Mouse (Mus musculus) hindbrain, postnatal 0 days (tissue): ENCODE measurements around the gene BC055324. TPM values are rescaled to one million over a fixed set of nuclear protein-coding genes. Genes with fewer than 3 reads are reported as not detected.

Source experiments
- ATAC-seq: fragments of 200-750 bp; cut with Nextera tagmentation; 2 replicates; pipeline ENCODE4 v1.8.0; 2017; ENCODE audit warnings: mild to moderate bottlenecking, moderate TSS enrichment, moderate library complexity
- DNase-seq: peaks from one replicate; pipeline ENCODE4 v3.0.0-alpha.2; 2015; ENCODE audit warnings: low spot score
- H3K27ac ChIP-seq: fragments of 300-500 bp; sonication (generic); 2 replicates; pipeline ENCODE4 v1.5.1; 2014; ENCODE audit warnings: mild to moderate bottlenecking
- H3K27me3 ChIP-seq: fragments of 300-500 bp; sonication (generic); 2 replicates; pipeline ENCODE4 v1.6.1; 2014; ENCODE audit warnings: low read length, mixed read lengths; ENCODE audit not compliant: insufficient read depth
- H3K36me3 ChIP-seq: fragments of 300-500 bp; sonication (generic); 2 replicates; pipeline ENCODE4 v1.6.1; 2014; ENCODE audit warnings: low read length, mixed read lengths; ENCODE audit not compliant: insufficient read depth
- H3K4me1 ChIP-seq: fragments of 300-500 bp; sonication (generic); 2 replicates; pipeline ENCODE4 v1.6.1; 2014; ENCODE audit warnings: antibody characterized with exemption, low read length, mixed read lengths; ENCODE audit not compliant: insufficient read depth
- H3K4me2 ChIP-seq: fragments of 300-500 bp; sonication (generic); 2 replicates; pipeline ENCODE4 v1.6.1; 2014; ENCODE audit warnings: low read depth, mild to moderate bottlenecking, low read length, moderate library complexity, mixed read lengths
- H3K4me3 ChIP-seq: fragments of 300-500 bp; sonication (generic); 2 replicates; pipeline ENCODE4 v1.5.1; 2014; ENCODE audit warnings: low read length
- H3K9ac ChIP-seq: fragments of 300-500 bp; sonication (generic); replicated peaks from 2 replicates; pipeline ENCODE4 v1.6.1; 2014; ENCODE audit warnings: mild to moderate bottlenecking, low read length, moderate library complexity, mixed read lengths
- H3K9me3 ChIP-seq: fragments of 300-500 bp; sonication (generic); 2 replicates; pipeline ENCODE4 v1.6.1; 2016; ENCODE audit warnings: low read length, mixed read lengths
- CTCF ChIP-seq: IDR thresholded peaks from 2 replicates; pipeline ENCODE4 v1.5.1; 2016; ENCODE audit warnings: antibody characterized with exemption, control low read depth, low read depth
- WGBS: fragments of 180-500 bp; shearing (Covaris S2); extraction: QIAGEN DNeasy Blood & Tissue Kit; methylation state at CpG from one replicate; pipeline ENCODE4 v1.1.7; 2014; 5-methylcytosine and 5-hydroxymethylcytosine counted together
- polyA plus RNA-seq: library from polyadenylated mRNA; unstranded; fragments of >200 nt; fragmentation: Nextera tagmentation; extraction: Ambion mirVana; gene quantifications from 2 replicates; pipeline ENCODE4 v1.2.1, GENCODE M21; 2015
- total RNA-seq: library from RNA; depleted of rRNA; stranded (reverse); fragments of >200 nt; gene quantifications from 2 replicates; pipeline ENCODE4 v1.2.3, GENCODE M21; 2014

The BC055324 gene
- total and polyA plus RNA-seq, 2 experiments from 2014 or later: 2.2 to 6.5 TPM

- Histone ChIP-seq H3K27me3 (no peaks in the 10 kb centered on the region), H3K9ac (no peak overlapping the region), H3K4me1 (no peaks in the 10 kb centered on the region), H3K4me2 (no peak overlapping the region), H3K27ac (no peak overlapping the region), H3K9me3 (no peaks in the 10 kb centered on the region), H3K36me3 (peaks cover 53% of the 10 kb centered on the region), H3K4me3 (no peak overlapping the region)
- WGBS: 83% methylated on average over 2 of the region's 2 CpGs
- DNase-seq: no peak
- no peak for ATAC-seq
- no peak for TF ChIP-seq CTCF
These were observed 41.2 kb downstream of the BC055324 start for GRCm38 (mm10) chr1:163953396-163953795.

GRCm38 (mm10) chr1:163942056-163942455, 52.5 kb downstream of the BC055324 start:
- no peaks in the 10 kb centered on the region for H3K27me3 ChIP-seq
- no peaks in the 10 kb centered on the region for H3K9me3 ChIP-seq
- no peak overlapping the region for H3K9ac ChIP-seq
- peaks cover 73% of the 10 kb centered on the region for H3K36me3 ChIP-seq
- 78% methylated on average over 6 of the region's 6 CpGs for WGBS
- H3K4me2 ChIP-seq: no peak overlapping the region
- H3K4me3 ChIP-seq: no peak overlapping the region
- DNase-seq: no peak
- no peak for ATAC-seq
- H3K4me1 ChIP-seq: no peaks in the 10 kb centered on the region
- no peak for TF ChIP-seq CTCF
- H3K27ac ChIP-seq: no peak overlapping the region

- ATAC-seq (no peak), DNase-seq (no peak)
- Histone ChIP-seq H3K9me3 (no peaks in the 10 kb centered on the region), H3K9ac (no peak overlapping the region), H3K27ac (no peak overlapping the region), H3K4me3 (no peak overlapping the region), H3K36me3 (peaks cover 40% of the 10 kb centered on the region), H3K4me2 (no peak overlapping the region), H3K4me1 (peaks cover 5% of the 10 kb centered on the region), H3K27me3 (no peaks in the 10 kb centered on the region)
- 93% methylated on average over 2 of the region's 2 CpGs for WGBS
- TF ChIP-seq CTCF: no peak
These were observed 60.0 kb downstream of the BC055324 start for GRCm38 (mm10) chr1:163934591-163934990.

GRCm38 (mm10) chr1:163931801-163932200, 62.8 kb downstream of the BC055324 start:
- no peaks in the 10 kb centered on the region for H3K27me3 ChIP-seq
- ATAC-seq: no peak
- H3K9me3 ChIP-seq: no peaks in the 10 kb centered on the region
- peaks cover 24% of the 10 kb centered on the region; the same call in 1 of the 2 replicates for H3K36me3 ChIP-seq
- WGBS: 85% methylated on average over 8 of the region's 8 CpGs
- no peak overlapping the region for H3K9ac ChIP-seq
- H3K4me2 ChIP-seq: no peak overlapping the region
- no peak for TF ChIP-seq CTCF
- H3K4me3 ChIP-seq: no peak overlapping the region
- no peak for DNase-seq
- H3K4me1 ChIP-seq: peaks cover 5% of the 10 kb centered on the region
- H3K27ac ChIP-seq: no peak overlapping the region

GRCm38 (mm10) chr1:163930458-163930794, 64.2 kb downstream of the BC055324 start:
- peak; percentile 50; the same call in 1 of the 2 replicates for ATAC-seq
- Histone ChIP-seq H3K27ac (peak overlapping the region; percentile 78), H3K36me3 (peaks cover 17% of the 10 kb centered on the region; the same call in 1 of the 2 replicates), H3K4me3 (peak overlapping the region; percentile 93), H3K9me3 (no peaks in the 10 kb centered on the region), H3K27me3 (no peaks in the 10 kb centered on the region), H3K9ac (peak overlapping the region; percentile 97), H3K4me1 (peaks cover 5% of the 10 kb centered on the region), H3K4me2 (peak overlapping the region; percentile 79)
- no peak for TF ChIP-seq CTCF
- DNase-seq: no peak
- WGBS: 4% methylated on average over 12 of the region's 12 CpGs

GRCm38 (mm10) chr1:163929636-163930457, 64.7 kb downstream of the BC055324 start:
- Histone ChIP-seq H3K4me2 (peak overlapping the region; percentile 79), H3K9me3 (no peaks in the 10 kb centered on the region), H3K4me1 (peaks cover 5% of the 10 kb centered on the region), H3K27ac (peak overlapping the region; percentile 78), H3K36me3 (peaks cover 13% of the 10 kb centered on the region; the same call in 1 of the 2 replicates), H3K9ac (peak overlapping the region; percentile 97), H3K27me3 (no peaks in the 10 kb centered on the region), H3K4me3 (peak overlapping the region; percentile 93)
- WGBS: under 1% methylated on average over 77 of the region's 77 CpGs
- ATAC-seq (peak; percentile 95), DNase-seq (peak; percentile 97)
- peak; percentile 9; the same call in 1 of the 2 replicates for TF ChIP-seq CTCF

- no peak for DNase-seq
These were observed 65.8 kb downstream of the BC055324 start, which contains the start of gene Scyl3 for GRCm38 (mm10) chr1:163928846-163929245. Scyl3 (plus strand) TSS chr1:163929100.

More at GRCm38 (mm10) chr1:163928846-163929245, 65.8 kb downstream of the BC055324 start, which contains the start of gene Scyl3:
- H3K4me2 ChIP-seq: peak within 1 kb of the TSS; percentile 79
- no peak for ATAC-seq
- peak within 1 kb of the TSS; percentile 97 for H3K9ac ChIP-seq
- no peaks in the 10 kb centered on the region for H3K27me3 ChIP-seq
- peak within 1 kb of the TSS; percentile 93 for H3K4me3 ChIP-seq
- 67% methylated on average over 7 of the region's 7 CpGs for WGBS
- peak within 1 kb of the TSS; percentile 78 for H3K27ac ChIP-seq
- no peak for TF ChIP-seq CTCF
- H3K36me3 ChIP-seq: peaks cover 3% of the 10 kb centered on the region; the same call in 1 of the 2 replicates
- peaks cover 5% of the 10 kb centered on the region for H3K4me1 ChIP-seq
- no peaks in the 10 kb centered on the region for H3K9me3 ChIP-seq
